Mouse (Mus musculus) kidney, embryonic 15.5 days (tissue): ENCODE measurements around the gene Nfkbib. TPM values are rescaled to one million over a fixed set of nuclear protein-coding genes. Genes with fewer than 3 reads are reported as not detected.

Experiments used
- ATAC-seq: fragments of 200-750 bp; cut with Nextera tagmentation; replicated peaks from 2 replicates; pipeline ENCODE4 v1.8.0; 2017; ENCODE audit warnings: moderate TSS enrichment; ENCODE audit not compliant: low FRiP score
- H3K27ac ChIP-seq: fragments of 300-500 bp; sonication (generic); 2 replicates; pipeline ENCODE4 v1.5.1; 2015; ENCODE audit warnings: mild to moderate bottlenecking, inconsistent platforms
- H3K27me3 ChIP-seq: fragments of 300-500 bp; sonication (generic); 2 replicates; pipeline ENCODE4 v1.6.1; 2015; ENCODE audit warnings: inconsistent platforms
- H3K36me3 ChIP-seq: fragments of 300-500 bp; sonication (generic); 2 replicates; pipeline ENCODE4 v1.6.1; 2015; ENCODE audit warnings: inconsistent platforms
- H3K4me1 ChIP-seq: fragments of 300-500 bp; sonication (generic); 2 replicates; pipeline ENCODE4 v1.6.1; 2015; ENCODE audit warnings: inconsistent platforms
- H3K4me2 ChIP-seq: fragments of 300-500 bp; sonication (generic); 2 replicates; pipeline ENCODE4 v1.6.1; 2015; ENCODE audit warnings: moderate library complexity, mild to moderate bottlenecking, inconsistent platforms
- H3K4me3 ChIP-seq: fragments of 300-500 bp; sonication (generic); replicated peaks from 2 replicates; pipeline ENCODE4 v1.5.1; 2015; ENCODE audit warnings: mild to moderate bottlenecking, inconsistent platforms
- H3K9ac ChIP-seq: fragments of 300-500 bp; sonication (generic); 2 replicates; pipeline ENCODE4 v1.6.1; 2015; ENCODE audit warnings: mild to moderate bottlenecking, inconsistent platforms
- H3K9me3 ChIP-seq: fragments of 300-500 bp; sonication (generic); replicated peaks from 2 replicates; pipeline ENCODE4 v1.6.1; 2016; ENCODE audit warnings: inconsistent platforms
- WGBS: fragments of 180-500 bp; shearing (Covaris S2); methylation state at CpG from one replicate; pipeline ENCODE4 v1.1.7; 2015; ENCODE audit warnings: mixed read lengths; 5-methylcytosine and 5-hydroxymethylcytosine counted together
- polyA plus RNA-seq: library from polyadenylated mRNA; unstranded; fragments of >200 nt; fragmentation: Nextera tagmentation; extraction: Ambion mirVana; gene quantifications from 2 replicates; pipeline ENCODE4 v1.2.1, GENCODE M21; 2015

The Nfkbib gene
- polyA plus RNA-seq, result 41.6 and 45.2 TPM in 2 replicates

DNA sequence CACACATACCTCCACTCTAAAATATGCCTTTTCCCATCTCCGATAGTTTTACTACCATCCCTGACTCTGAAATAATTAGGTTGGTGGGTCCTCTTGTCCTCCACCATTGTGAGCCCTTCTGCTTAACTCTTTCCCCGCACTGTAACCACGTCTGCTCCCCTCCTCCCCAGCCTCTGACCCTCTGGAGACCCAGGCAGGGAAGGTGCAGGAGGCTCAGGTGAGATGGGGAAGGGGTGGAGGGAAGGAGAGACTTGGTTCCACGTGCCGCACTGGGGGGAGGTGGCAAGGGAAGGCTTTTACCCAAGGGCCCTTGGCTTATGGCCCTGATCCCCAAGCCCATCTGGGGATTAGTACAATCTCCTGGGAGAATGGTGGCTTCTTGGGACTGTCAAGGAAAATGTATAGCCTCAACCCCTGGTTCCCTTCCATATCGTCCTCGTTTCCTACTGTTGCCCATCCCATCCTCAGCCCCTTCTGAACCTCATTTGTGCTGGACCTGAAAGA is at the start of gene Nfkbib:
TSS of gene Nfkbib (minus strand) at position 51 of the 504 bp plus-strand sequence.
- peak within 1 kb of the TSS; percentile 69 for H3K4me2 ChIP-seq

DNA sequence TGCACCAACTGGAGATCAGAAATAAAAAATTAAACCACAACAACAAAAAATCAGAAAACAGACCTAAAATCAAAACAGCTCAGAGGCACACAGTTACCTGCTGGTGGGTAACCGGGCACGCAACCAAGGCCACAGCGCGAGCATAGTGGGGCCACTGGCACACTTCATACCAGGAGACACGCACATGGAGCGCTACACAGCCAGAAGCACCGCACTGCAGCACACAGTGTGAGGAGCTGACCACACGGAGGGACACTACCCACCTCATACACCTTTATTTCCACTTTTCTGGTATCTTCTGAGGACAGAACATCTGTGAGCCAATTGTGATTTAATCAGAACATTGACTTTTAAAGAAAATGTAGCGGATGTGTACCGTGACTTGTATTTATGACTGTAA is 49.6 kb upstream of the Nfkbib start:
- H3K4me1 ChIP-seq, result peaks cover 88% of the 10 kb centered on the region

More for the DNA sequence above, at the start of gene Nfkbib:
- peak within 1 kb of the TSS; percentile 84 for H3K4me3 ChIP-seq
- H3K27me3 ChIP-seq, result no peaks in the 10 kb centered on the region
- peaks cover 25% of the 10 kb centered on the region for H3K4me1 ChIP-seq
- H3K9ac ChIP-seq, result peak within 1 kb of the TSS; percentile 69
- no peak for ATAC-seq
- WGBS, result 67% methylated on average over 7 of the region's 7 CpGs
- H3K27ac ChIP-seq, result 0 out of 2 replicates have a peak within 1 kb of the TSS, but pooled peaks have one; percentile 3
- no peaks in the 10 kb centered on the region for H3K9me3 ChIP-seq
- peaks cover under 1% of the 10 kb centered on the region; the same call in 1 of the 2 replicates for H3K36me3 ChIP-seq

DNA sequence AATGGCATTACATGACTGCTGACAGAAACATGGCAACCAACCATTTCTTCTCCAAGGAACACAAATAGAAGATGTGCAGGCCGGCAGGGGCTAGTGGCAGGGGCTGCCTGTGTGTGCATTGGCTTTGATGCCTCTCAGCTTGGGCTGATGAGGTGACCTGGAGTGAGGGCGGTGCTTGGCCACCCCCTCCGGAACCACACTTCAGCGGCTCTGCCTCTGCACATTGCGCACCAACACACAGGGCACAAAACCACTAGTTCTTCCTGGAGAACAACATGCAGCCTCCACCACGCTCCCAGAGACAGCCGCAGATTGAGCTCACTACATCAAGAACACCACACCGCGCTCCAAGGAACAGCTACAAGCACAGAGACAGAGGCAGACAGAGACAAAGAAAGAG is 48.9 kb upstream of the Nfkbib start:
- WGBS, result 83% methylated on average over 9 of the region's 9 CpGs
- Histone ChIP-seq H3K36me3 (peaks cover 95% of the 10 kb centered on the region), H3K4me2 (no peak overlapping the region), H3K4me3 (no peak overlapping the region), H3K9me3 (no peaks in the 10 kb centered on the region), H3K4me1 (peaks cover 88% of the 10 kb centered on the region), H3K9ac (no peak overlapping the region; the same call in 1 of the 2 replicates), H3K27me3 (no peaks in the 10 kb centered on the region), H3K27ac (0 out of 2 replicates have a peak overlapping the region, but pooled peaks have one; percentile 20)
- ATAC-seq, result no peak

More for the DNA sequence above, 49.6 kb upstream of the Nfkbib start:
- 94% methylated on average over 10 of the region's 10 CpGs for WGBS
- ATAC-seq, result no peak
- Histone ChIP-seq H3K27me3 (no peaks in the 10 kb centered on the region), H3K9me3 (no peaks in the 10 kb centered on the region), H3K9ac (no peak overlapping the region), H3K27ac (no peak overlapping the region), H3K4me2 (no peak overlapping the region), H3K4me3 (no peak overlapping the region), H3K36me3 (peaks cover 100% of the 10 kb centered on the region)

DNA sequence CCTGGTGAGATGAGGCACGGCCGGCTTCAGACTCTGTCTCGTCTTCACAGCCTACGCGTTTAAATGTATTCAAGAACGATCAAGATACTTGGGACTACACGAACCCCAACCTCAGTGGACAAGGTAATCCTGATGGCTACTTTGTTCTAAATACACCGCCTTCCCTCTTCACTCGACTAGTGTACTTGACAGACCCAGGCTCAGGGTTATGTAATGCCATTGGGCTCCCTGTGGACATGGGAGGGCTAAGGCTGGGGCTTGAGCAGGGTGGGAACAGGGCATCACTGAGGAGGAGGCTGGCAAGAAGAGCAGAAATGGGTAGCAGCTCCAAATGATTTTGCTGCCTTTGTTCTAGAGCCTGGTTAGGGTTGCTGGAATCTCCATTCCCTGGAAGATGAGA is 47.9 kb upstream of the Nfkbib start:
- Histone ChIP-seq H3K4me2 (no peak overlapping the region), H3K27me3 (no peaks in the 10 kb centered on the region), H3K9me3 (no peaks in the 10 kb centered on the region), H3K4me3 (no peak overlapping the region), H3K36me3 (peaks cover 85% of the 10 kb centered on the region), H3K4me1 (peaks cover 79% of the 10 kb centered on the region), H3K27ac (no peak overlapping the region), H3K9ac (no peak overlapping the region)
- 89% methylated on average over 9 of the region's 9 CpGs for WGBS
- no peak for ATAC-seq

DNA sequence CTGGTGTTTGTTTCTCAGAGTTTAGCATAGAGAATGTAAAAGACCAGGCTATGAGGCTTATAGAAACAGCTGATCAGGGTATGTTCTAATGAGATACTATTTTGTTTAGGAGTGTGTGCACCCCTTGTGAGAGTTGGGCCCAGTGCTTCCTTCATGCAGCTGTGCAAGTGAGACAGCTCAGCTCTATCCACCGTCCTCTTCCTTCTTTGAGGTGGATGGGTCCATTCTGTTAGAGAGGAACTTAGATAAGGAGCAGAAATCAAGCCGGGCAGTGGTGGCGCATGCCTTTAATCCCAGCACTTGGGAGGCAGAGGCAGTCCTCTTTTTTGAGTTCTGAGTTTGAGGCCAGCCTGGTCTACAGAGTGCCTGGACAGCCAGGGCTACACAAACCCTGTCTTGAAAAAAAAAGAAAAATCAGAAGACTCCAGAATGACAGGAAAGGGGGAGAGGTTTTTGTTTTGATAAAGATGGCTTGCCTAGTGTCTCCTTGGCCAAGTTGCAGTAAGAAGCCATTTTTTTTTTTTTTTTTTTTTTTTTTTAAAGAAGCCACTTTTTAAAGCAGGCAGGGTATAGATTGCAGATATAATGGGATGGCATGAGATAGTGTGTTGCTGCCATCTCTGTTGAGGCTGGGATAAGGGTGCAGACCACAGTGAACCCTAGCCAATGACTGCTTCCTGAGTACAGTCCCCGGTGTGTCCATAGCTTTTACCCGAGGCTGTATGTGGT is 47.2 kb upstream of the Nfkbib start:
- H3K36me3 ChIP-seq, result peaks cover 77% of the 10 kb centered on the region
- H3K27ac ChIP-seq, result 0 out of 2 replicates have a peak overlapping the region, but pooled peaks have one; percentile 15
- peak overlapping the region; percentile 4; the same call in 1 of the 2 replicates for H3K4me2 ChIP-seq
- no peaks in the 10 kb centered on the region for H3K27me3 ChIP-seq
- no peak overlapping the region for H3K4me3 ChIP-seq
- H3K9me3 ChIP-seq, result no peaks in the 10 kb centered on the region
- peaks cover 72% of the 10 kb centered on the region for H3K4me1 ChIP-seq
- 90% methylated on average over 5 of the region's 5 CpGs for WGBS
- no peak for ATAC-seq
- no peak overlapping the region; the same call in 1 of the 2 replicates for H3K9ac ChIP-seq

DNA sequence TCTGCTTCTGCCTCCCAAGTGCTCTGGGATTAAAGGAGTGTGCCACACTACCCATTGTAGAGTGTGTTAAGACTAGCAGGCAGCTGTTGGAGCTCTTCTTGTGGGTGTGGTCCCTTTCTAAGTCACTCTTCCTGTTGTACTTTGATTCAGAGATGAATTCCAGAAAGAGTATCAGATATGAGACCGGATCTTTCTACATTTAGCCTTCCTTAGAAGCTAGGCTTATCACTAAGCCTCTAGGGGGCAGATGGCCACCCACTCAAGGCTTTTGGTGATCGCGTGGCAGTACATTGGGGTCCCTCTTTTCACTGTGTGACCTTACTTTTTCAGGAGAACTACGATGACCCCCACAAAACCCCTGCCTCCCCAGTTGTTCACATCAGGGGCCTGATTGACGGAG is 45.6 kb upstream of the Nfkbib start:
- no peak for ATAC-seq
- Histone ChIP-seq H3K4me3 (peak overlapping the region; percentile 84), H3K9ac (0 out of 2 replicates have a peak overlapping the region, but pooled peaks have one; percentile 90), H3K27me3 (no peaks in the 10 kb centered on the region), H3K36me3 (peaks cover 62% of the 10 kb centered on the region), H3K9me3 (no peaks in the 10 kb centered on the region), H3K4me2 (peak overlapping the region; percentile 72), H3K4me1 (peaks cover 65% of the 10 kb centered on the region), H3K27ac (peak overlapping the region; percentile 99)
- WGBS, result 74% methylated on average over 5 of the region's 5 CpGs

DNA sequence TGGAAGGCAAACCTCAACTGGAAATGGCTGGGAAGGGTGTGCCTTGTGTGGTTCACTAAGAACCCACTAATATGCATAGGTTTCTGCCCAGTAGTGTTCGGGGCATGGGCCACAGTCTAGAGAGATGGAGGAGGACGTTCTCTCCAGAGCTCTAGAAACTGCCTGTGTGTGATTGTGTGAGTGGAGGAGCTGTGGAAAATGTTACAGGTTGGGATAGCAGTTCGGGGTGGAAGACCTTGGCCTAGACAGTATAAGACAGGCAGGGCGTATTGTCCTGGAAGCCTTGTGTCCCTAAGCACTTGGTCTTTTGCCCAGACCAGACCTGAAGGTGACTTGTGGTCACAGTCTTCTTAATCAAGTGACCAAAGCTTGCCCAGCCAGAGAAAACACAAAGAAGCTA is 45.1 kb upstream of the Nfkbib start:
- no peak for ATAC-seq
- H3K4me2 ChIP-seq, result peak overlapping the region; percentile 72
- H3K9me3 ChIP-seq, result no peaks in the 10 kb centered on the region
- H3K27me3 ChIP-seq, result no peaks in the 10 kb centered on the region
- peak overlapping the region; percentile 84 for H3K4me3 ChIP-seq
- H3K9ac ChIP-seq, result peak overlapping the region; percentile 90
- peak overlapping the region; percentile 99 for H3K27ac ChIP-seq
- 51% methylated on average over 4 of the region's 4 CpGs for WGBS
- H3K4me1 ChIP-seq, result peaks cover 65% of the 10 kb centered on the region
- H3K36me3 ChIP-seq, result peaks cover 57% of the 10 kb centered on the region

DNA sequence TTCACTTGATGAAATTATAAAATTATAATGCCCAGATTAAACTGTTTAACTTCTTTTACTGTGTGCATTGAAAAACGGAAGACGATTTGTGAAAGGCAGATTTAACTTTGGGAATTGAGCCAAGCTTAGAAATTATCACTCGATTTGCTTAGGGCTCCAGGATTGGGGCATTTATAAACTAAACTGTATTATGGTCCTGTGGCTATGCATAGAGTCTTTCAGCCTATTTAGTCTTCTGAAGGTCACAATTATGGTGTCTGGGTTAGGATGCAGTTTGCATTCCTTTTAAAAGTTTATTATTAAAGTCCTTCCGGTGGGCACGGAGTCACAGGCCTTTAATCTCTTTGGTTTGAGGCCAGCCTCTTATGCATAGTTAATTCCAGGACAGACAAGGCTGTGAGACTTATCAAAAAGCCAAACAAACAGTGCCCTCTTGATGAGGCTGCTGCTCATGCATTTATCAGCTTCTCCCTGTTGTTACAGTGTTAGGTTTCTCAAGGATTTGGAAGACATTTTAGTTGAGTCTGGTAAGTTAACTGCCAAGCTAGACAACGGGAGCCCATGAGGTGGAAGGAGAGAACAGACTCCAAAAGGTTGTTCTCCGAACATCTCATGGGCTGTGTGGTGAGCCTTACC is 44.4 kb upstream of the Nfkbib start:
- peak overlapping the region; percentile 90 for H3K9ac ChIP-seq
- H3K9me3 ChIP-seq, result no peaks in the 10 kb centered on the region
- H3K36me3 ChIP-seq, result peaks cover 50% of the 10 kb centered on the region
- peak overlapping the region; percentile 99 for H3K27ac ChIP-seq
- H3K27me3 ChIP-seq, result no peaks in the 10 kb centered on the region
- no peak for ATAC-seq
- peak overlapping the region; percentile 84 for H3K4me3 ChIP-seq
- H3K4me2 ChIP-seq, result peak overlapping the region; percentile 72
- WGBS, result 3% methylated on average over 7 of the region's 7 CpGs
- peaks cover 58% of the 10 kb centered on the region for H3K4me1 ChIP-seq

DNA sequence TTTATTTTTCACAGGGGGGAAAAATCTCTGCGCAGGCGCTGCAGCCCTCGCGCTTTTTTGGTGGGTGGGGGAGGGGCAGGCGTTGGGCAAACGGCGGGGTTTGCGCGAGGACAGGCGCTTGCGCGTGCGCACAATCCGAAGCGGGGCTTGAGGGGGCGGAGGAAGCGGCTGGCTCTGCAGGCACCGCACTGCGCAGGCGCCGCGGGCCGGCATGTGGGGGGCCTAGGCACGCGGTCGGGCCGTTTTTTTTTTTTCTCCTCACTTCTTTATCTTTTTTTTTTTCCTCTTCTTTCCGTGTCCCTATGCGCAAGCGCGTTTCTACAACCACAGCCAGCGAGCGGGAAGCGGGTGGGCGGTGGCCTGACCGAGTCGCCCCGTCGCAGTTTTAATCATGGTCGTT is 43.9 kb upstream of the Nfkbib start:
- Histone ChIP-seq H3K9me3 (no peaks in the 10 kb centered on the region), H3K27ac (peak overlapping the region; percentile 99), H3K36me3 (peaks cover 45% of the 10 kb centered on the region), H3K4me3 (peak overlapping the region; percentile 84), H3K4me2 (peak overlapping the region; percentile 72), H3K27me3 (no peaks in the 10 kb centered on the region), H3K4me1 (peaks cover 56% of the 10 kb centered on the region), H3K9ac (peak overlapping the region; percentile 90)
- under 1% methylated on average over 40 of the region's 40 CpGs for WGBS
- peak; percentile 34 for ATAC-seq

DNA sequence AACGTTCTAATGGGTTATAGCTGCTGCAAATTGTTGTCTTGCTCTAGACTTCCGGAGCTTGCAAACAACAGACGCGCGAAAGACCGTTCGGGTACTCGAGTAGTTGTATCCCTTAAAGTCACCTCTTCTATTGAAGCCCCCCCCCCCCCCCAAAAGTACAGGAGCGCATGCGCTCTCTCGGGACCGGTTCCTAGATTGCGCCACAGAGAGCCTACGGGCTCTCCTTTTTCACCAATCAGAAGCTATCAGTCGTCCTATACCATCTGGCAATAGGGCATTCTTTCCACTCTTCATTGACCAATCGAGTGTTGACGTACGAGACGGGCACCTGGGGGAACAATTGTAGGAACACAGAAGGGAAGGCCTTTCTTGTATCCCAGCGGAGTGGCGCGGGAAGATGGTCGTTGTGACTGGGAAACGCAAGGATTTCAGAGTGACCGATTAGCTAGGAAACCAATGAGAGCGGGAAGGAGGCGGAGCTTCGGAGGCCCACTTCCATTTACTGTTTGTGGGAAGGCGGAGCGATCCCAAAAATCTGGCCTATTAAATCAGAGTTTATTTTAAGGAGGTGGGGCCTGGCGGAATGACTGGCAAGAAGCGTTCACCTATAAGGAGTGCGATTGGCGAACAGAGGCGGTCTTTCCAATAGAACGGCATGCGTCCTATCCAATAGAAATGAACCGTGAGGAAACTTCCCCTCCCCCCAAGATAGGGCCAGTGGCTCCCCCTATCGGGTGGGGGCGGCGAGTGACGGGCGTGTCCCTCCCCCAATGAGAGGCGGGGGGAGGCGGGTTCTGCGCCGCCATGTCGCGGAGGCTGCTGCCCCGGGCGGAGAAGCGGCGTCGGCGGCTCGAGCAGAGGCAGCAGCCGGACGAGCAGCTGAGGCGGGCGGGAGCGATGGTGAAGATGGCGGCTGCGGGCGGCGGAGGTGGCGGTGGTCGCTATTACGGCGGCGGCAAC is 43.1 kb upstream of the Nfkbib start:
- Histone ChIP-seq H3K9ac (peak overlapping the region; percentile 96), H3K27me3 (no peaks in the 10 kb centered on the region), H3K4me2 (peak overlapping the region; percentile 72), H3K4me1 (peaks cover 48% of the 10 kb centered on the region), H3K27ac (peak overlapping the region; percentile 100), H3K4me3 (peak overlapping the region; percentile 84), H3K9me3 (no peaks in the 10 kb centered on the region), H3K36me3 (peaks cover 37% of the 10 kb centered on the region)
- ATAC-seq, result peak; percentile 92
- under 1% methylated on average over 70 of the region's 70 CpGs for whole genome bisulfite sequencing

DNA sequence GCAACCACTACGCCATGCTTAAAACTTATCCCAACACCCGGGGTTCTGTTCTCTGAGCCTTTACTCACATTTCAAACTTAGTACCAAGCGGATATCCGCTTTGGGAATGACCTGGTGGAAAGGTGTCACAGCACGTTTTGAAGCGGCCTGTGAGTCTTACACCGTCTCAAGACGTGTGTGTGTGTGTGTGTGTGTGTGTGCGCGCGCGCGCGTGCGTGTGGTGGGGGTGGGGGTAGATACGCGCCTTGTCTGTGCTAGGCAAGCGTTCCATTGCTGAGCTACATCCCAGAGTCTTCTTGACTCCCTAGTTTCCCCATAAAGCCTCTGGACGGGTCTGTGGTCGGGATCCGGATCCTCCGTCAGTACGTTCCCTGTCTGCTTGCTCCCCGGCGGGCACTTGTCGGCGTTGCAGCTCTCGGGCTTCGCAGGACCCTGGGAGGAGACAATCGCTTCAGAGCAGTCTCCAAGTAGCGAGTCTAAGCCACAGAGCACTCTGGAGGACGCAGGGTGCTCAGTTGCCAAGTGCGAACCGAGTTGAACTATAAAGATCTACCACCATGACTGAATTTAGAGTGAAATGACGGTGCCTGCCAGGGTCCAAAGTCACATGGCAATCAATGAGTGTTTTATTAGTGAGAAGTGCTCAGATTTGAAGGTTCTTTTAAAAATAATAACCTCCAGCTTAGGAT is 42.2 kb upstream of the Nfkbib start:
- Histone ChIP-seq H3K9me3 (no peaks in the 10 kb centered on the region), H3K4me1 (peaks cover 44% of the 10 kb centered on the region), H3K36me3 (peaks cover 28% of the 10 kb centered on the region), H3K4me2 (peak overlapping the region; percentile 71), H3K4me3 (peak overlapping the region; percentile 84), H3K27ac (peak overlapping the region; percentile 100), H3K27me3 (no peaks in the 10 kb centered on the region), H3K9ac (peak overlapping the region; percentile 96)
- WGBS, result under 1% methylated on average over 35 of the region's 35 CpGs
- peak; percentile 27 for ATAC-seq
